Mouse (Mus musculus): Measurements from ENCODE around the gene Lce1h.

GRCm38 (mm10) chr3:92807791-92808190 lies 42.9 kb upstream of the Lce1h start, which contains the start of gene Lce1k:
- TF ChIP-seq CTCF (IDR thresholded peaks at IDR 0.05; ENCODE audit: extremely low read depth, insufficient read depth, low read length): no peak
- no peak for TF ChIP-seq POLR2A (IDR thresholded peaks at IDR 0.05; ENCODE audit: extremely low read depth, insufficient read depth, low read length)

Data from cortical plate, adult 2 months (tissue).